Mouse (Mus musculus) heart, embryonic 11.5 days (tissue): ENCODE measurements around the gene Gpr61. TPM values are rescaled to one million over a fixed set of nuclear protein-coding genes. Genes with fewer than 3 reads are reported as not detected.

Experiments used
- ATAC-seq: fragments of 200-750 bp; cut with Nextera tagmentation; replicated peaks from 2 replicates; pipeline ENCODE4 v1.8.0; 2017; ENCODE audit warnings: moderate library complexity; ENCODE audit not compliant: insufficient number of reproducible peaks, low FRiP score, low TSS enrichment
- H3K27ac ChIP-seq: fragments of 300-500 bp; sonication (generic); 2 replicates; pipeline ENCODE4 v1.5.1; 2014; ENCODE audit warnings: mild to moderate bottlenecking, low read depth, low read length
- H3K27me3 ChIP-seq: fragments of 300-500 bp; sonication (generic); 2 replicates; pipeline ENCODE4 v1.6.1; 2014; ENCODE audit warnings: mild to moderate bottlenecking, low read length, mixed read lengths; ENCODE audit not compliant: control insufficient read depth, insufficient read depth
- H3K36me3 ChIP-seq: fragments of 300-500 bp; sonication (generic); 2 replicates; pipeline ENCODE4 v1.6.1; 2014; ENCODE audit warnings: mild to moderate bottlenecking, low read length, moderate library complexity, mixed read lengths; ENCODE audit not compliant: control insufficient read depth, insufficient read depth
- H3K4me1 ChIP-seq: fragments of 300-500 bp; sonication (generic); 2 replicates; pipeline ENCODE4 v1.6.1; 2014; ENCODE audit warnings: low read length; ENCODE audit not compliant: control insufficient read depth, insufficient read depth
- H3K4me2 ChIP-seq: fragments of 300-500 bp; sonication (generic); 2 replicates; pipeline ENCODE4 v1.6.1; 2014; ENCODE audit warnings: mild to moderate bottlenecking, moderate library complexity
- H3K4me3 ChIP-seq: fragments of 300-500 bp; sonication (generic); 2 replicates; pipeline ENCODE4 v1.5.1; 2014; ENCODE audit warnings: low read depth, low read length
- H3K9ac ChIP-seq: fragments of 300-500 bp; sonication (generic); 2 replicates; pipeline ENCODE4 v1.6.1; 2014; ENCODE audit warnings: mild to moderate bottlenecking, low read depth, low read length, moderate library complexity
- H3K9me3 ChIP-seq: fragments of 300-500 bp; sonication (generic); replicated peaks from 2 replicates; pipeline ENCODE4 v1.6.1; 2016; ENCODE audit warnings: low read length; ENCODE audit not compliant: control insufficient read depth
- WGBS: fragments of 180-500 bp; shearing (Covaris S2); extraction: QIAGEN DNeasy Blood & Tissue Kit; methylation state at CpG from one replicate; pipeline ENCODE4 v1.1.7; 2014; ENCODE audit not compliant: insufficient replicate concordance; 5-methylcytosine and 5-hydroxymethylcytosine counted together
- polyA plus RNA-seq: library from polyadenylated mRNA; unstranded; fragments of >200 nt; fragmentation: Nextera tagmentation; extraction: Ambion mirVana; gene quantifications from 2 replicates; pipeline ENCODE4 v1.2.1, GENCODE M21; 2014

The Gpr61 gene
- polyA plus RNA-seq, 1 experiment from 2014 or later, result 0.16 TPM

DNA sequence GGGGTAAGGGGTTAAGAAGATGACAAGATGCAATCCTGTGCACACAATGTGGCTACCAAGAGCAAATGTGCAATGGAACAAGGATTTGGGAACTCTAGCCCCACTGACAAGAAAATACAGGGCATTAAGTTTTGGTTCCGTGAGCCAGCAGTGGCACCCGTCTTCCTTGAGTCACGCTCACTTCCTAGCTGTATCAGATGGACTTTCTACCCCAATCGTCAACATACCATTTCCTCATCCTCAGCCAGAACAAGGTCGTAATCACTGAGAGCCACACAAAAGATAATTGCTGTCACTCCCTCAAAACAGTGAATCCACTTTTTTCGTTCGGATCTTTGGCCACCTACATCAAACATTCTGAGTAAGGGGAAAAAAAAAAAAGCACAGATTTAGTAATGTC is 42.4 kb downstream of the Gpr61 start:
- Histone ChIP-seq H3K9me3 (no peaks in the 10 kb centered on the region), H3K27ac (no peak overlapping the region), H3K27me3 (no peaks in the 10 kb centered on the region), H3K4me3 (no peak overlapping the region), H3K36me3 (peaks cover 21% of the 10 kb centered on the region; the same call in 1 of the 2 replicates), H3K9ac (no peak overlapping the region), H3K4me2 (no peak overlapping the region), H3K4me1 (no peaks in the 10 kb centered on the region)
- 67% methylated on average over 7 of the region's 7 CpGs for WGBS
- no peak for ATAC-seq

DNA sequence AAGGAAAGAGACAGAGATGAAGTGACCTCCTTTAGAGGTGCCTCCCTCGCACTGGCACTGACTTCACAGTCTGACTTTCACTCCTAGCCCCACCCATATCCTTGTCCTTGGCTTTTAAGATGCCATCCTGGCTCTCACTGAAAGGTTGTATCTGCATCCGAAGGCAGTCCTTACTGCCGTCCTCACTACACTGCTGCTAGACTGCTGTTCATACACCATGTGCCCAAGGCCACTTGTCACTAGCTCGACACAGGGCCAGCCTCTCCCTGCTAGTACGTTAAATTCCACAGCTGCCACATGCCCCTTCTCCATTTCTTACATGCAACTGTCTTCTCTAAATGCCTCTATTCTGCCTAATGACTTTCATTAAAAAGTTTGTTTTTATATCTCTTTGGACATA is 43.4 kb downstream of the Gpr61 start:
- Histone ChIP-seq H3K36me3 (peaks cover 19% of the 10 kb centered on the region; the same call in 1 of the 2 replicates), H3K27ac (no peak overlapping the region), H3K4me3 (no peak overlapping the region), H3K9ac (no peak overlapping the region), H3K27me3 (no peaks in the 10 kb centered on the region), H3K4me2 (no peak overlapping the region), H3K9me3 (no peaks in the 10 kb centered on the region), H3K4me1 (peaks cover 3% of the 10 kb centered on the region; the same call in 1 of the 2 replicates)
- no peak for ATAC-seq
- WGBS, result 87% methylated on average over 5 of the region's 5 CpGs

DNA sequence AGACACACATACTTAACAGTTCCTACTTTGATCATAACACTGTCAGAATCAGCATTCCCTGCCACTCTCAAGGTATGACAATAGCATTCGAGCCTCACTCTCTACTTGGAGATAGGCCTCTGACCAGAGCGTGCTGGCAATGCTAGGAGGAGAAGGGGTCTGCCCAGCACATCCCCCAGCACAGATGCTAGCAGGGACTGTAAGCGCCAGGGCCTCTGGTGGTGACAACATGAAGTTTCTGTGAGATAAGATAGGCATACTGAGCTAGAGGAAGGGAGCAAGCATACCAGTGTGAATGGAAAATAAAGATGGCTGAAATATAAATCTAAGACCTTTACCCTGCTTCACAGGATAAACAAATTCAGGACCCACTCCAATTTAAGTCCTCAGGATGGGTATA is 49.4 kb downstream of the Gpr61 start:
- H3K4me1 ChIP-seq, result peaks cover 23% of the 10 kb centered on the region
- no peaks in the 10 kb centered on the region for H3K9me3 ChIP-seq
- no peak overlapping the region for H3K9ac ChIP-seq
- peak overlapping the region; percentile 24; the same call in 1 of the 2 replicates for H3K4me2 ChIP-seq
- peaks cover 11% of the 10 kb centered on the region; the same call in 1 of the 2 replicates for H3K36me3 ChIP-seq
- H3K27ac ChIP-seq, result peak overlapping the region; percentile 57
- H3K27me3 ChIP-seq, result no peaks in the 10 kb centered on the region
- peak; percentile 87; the same call in 1 of the 2 replicates for ATAC-seq
- 14% methylated on average over 3 of the region's 3 CpGs for WGBS
- H3K4me3 ChIP-seq, result no peak overlapping the region

DNA sequence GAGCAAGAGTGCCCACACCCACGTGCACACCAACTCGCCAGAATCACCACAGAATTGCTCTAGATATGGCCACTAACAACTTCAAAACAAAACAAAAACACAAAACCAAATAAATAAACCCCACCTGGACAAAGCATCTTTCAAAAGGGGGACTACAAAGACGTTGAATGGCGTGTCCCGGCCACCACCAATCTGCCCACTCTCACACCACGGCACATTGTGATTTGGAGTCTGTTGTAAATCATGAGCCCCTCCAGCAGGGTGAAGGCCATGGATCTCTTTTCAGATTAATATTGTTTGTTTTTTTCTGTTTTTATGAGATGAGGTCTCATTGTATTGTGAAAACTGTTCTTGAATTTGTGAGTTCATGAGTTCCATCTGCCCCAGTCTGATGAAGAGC is 52.6 kb downstream of the Gpr61 start:
- WGBS, result 93% methylated on average over 6 of the region's 6 CpGs
- Histone ChIP-seq H3K9me3 (no peaks in the 10 kb centered on the region), H3K4me3 (no peak overlapping the region), H3K4me2 (no peak overlapping the region), H3K27ac (no peak overlapping the region), H3K9ac (no peak overlapping the region), H3K27me3 (no peaks in the 10 kb centered on the region), H3K4me1 (peaks cover 23% of the 10 kb centered on the region), H3K36me3 (no peaks in the 10 kb centered on the region)
- ATAC-seq, result no peak

DNA sequence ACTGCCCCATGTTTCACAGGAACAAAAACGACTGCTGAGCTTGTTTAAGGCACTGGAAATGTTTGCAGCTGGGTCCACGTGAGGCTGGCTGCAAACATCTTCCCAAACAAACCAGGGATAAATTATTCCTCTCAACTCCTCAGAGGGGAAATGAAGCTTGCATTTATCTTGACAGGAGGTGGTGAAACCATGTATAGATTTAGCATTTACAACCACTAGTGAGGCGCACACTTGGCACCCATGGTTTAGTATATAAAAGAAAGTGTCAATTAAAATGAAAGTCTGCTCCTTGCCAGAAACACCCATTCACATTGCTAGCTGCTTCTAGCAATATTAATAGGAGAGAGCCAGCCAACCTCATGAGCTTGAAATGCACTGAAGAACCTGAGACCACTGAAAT is 53.1 kb downstream of the Gpr61 start:
- ATAC-seq, result no peak
- 51% methylated on average over 3 of the region's 3 CpGs for WGBS
- Histone ChIP-seq H3K36me3 (no peaks in the 10 kb centered on the region), H3K27me3 (no peaks in the 10 kb centered on the region), H3K4me2 (no peak overlapping the region), H3K4me3 (no peak overlapping the region), H3K9ac (no peak overlapping the region), H3K27ac (no peak overlapping the region), H3K9me3 (no peaks in the 10 kb centered on the region), H3K4me1 (peaks cover 25% of the 10 kb centered on the region)

Other genes with a start within 250 kb of the Gpr61 start
- 17.2 and 20.3 TPM in 2 replicates for gene Gstm7, start 223.1 kb downstream of the Gpr61 start, polyA plus RNA-seq
- gene Gstm6, start 211.1 kb downstream of the Gpr61 start, polyA plus RNA-seq, result 11.7 TPM in 2 replicates
- 0.13 TPM in 1 of 2 replicates, not detected in the other for gene Gstm3, start 185.6 kb downstream of the Gpr61 start, polyA plus RNA-seq
- 52.0 and 57.5 TPM in 2 replicates for gene Gstm2, start 168.4 kb downstream of the Gpr61 start, polyA plus RNA-seq
- 32.8 and 35.5 TPM in 2 replicates for gene Gstm1, start 136.9 kb downstream of the Gpr61 start, polyA plus RNA-seq
- 14.7 and 17.7 TPM in 2 replicates for gene Gstm4, start 110.0 kb downstream of the Gpr61 start, polyA plus RNA-seq
- 30.6 and 32.1 TPM in 2 replicates for gene Ampd2, start 68.2 kb downstream of the Gpr61 start, polyA plus RNA-seq
- 1.1 and 1.3 TPM in 2 replicates for gene Gnat2, start 62.1 kb downstream of the Gpr61 start, polyA plus RNA-seq
- gene Gnai3, start 8.7 kb downstream of the Gpr61 start, polyA plus RNA-seq, result 91.3 and 102 TPM in 2 replicates
- 1.3 and 1.9 TPM in 2 replicates for gene Amigo1, start 31.5 kb upstream of the Gpr61 start, polyA plus RNA-seq
- gene Cyb561d1, start 46.3 kb upstream of the Gpr61 start, polyA plus RNA-seq, result 1.7 and 2.0 TPM in 2 replicates
- gene Atxn7l2, start 56.1 kb upstream of the Gpr61 start, polyA plus RNA-seq, result 7.1 and 8.4 TPM in 2 replicates
- 1.0 and 1.1 TPM in 2 replicates for gene Sypl2, start 71.8 kb upstream of the Gpr61 start, polyA plus RNA-seq
- gene Psma5, start 102.0 kb upstream of the Gpr61 start, polyA plus RNA-seq, result 242 TPM in 2 replicates
- 20.2 and 28.7 TPM in 2 replicates for gene Sort1, start 129.2 kb upstream of the Gpr61 start, polyA plus RNA-seq
- gene Mybphl, start 210.0 kb upstream of the Gpr61 start, polyA plus RNA-seq, result 70.4 and 77.2 TPM in 2 replicates
- 25.0 and 28.9 TPM in 2 replicates for gene Psrc1, start 229.0 kb upstream of the Gpr61 start, polyA plus RNA-seq